Mouse (Mus musculus): Measurements from ENCODE around the gene Elfn1.

Gene Elfn1

GRCm38 (mm10) chr5:139910755-139911300, 3.1 kb downstream of the Elfn1 start:
- intact Hi-C loops (cut with DNase I), result no loop called here

- intact Hi-C loops (cut with DNase I), result no loop called here
Observed at GRCm38 (mm10) chr5:139911506-139911905, 3.8 kb downstream of the Elfn1 start.

DNA sequence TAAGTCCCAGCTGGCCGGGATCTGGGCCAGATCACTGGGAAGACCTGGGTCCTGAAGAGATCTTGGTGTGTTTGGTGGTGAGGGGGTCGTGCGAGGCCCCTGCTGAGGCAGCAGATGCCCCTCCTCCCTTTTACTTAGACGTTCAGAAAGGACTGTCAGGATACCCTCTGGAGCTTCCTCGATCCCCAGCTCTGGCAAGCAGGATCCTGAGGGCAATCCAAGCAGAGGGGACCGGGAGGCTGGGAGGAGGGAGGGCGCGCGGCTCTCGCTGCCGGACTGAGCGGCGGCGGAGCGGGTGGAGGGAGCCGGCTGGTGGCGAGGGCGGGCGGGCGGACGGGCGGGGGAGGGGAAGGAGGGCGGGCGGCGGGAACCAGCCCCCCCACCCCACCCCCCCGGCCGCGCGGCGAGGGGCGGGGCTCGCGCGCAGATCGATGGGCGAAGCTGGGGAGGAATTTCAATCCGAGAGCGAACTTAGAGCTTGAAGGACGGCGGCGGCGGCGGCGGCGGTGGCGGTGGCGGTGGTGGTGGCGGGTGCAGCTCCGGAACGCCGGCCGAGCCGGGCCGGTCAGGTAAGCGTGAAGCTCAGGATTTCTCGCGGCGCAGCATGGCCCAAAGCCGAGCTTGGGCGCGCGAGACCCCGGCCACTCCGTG, 4.5 kb downstream of the Elfn1 start:
- intact Hi-C loops (cut with DNase I), result no loop called here

DNA sequence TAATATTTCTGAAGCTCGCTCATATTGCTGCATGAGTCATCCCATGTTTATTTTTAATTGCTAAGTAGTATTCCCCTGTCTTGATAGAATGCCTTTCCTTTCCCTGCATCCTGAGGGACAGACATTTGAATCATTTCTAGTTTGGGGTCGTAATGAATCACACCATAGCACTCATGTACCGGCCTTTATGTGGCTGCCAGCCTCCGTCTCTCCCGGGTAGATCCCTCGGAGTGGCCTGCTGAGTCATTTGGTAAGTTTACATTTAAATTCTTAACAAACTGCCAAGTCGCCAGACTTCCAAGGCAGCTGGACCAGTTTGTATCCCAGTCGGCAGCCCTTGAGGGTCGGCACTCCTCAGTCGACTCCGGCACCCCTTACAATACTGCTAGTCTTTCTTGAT, 13.9 kb downstream of the Elfn1 start:
- intact Hi-C loops (cut with DNase I), result no loop called here

- intact Hi-C loops (cut with DNase I), result no loop called here
Observed at GRCm38 (mm10) chr5:139923867-139924266, 16.1 kb downstream of the Elfn1 start.

DNA sequence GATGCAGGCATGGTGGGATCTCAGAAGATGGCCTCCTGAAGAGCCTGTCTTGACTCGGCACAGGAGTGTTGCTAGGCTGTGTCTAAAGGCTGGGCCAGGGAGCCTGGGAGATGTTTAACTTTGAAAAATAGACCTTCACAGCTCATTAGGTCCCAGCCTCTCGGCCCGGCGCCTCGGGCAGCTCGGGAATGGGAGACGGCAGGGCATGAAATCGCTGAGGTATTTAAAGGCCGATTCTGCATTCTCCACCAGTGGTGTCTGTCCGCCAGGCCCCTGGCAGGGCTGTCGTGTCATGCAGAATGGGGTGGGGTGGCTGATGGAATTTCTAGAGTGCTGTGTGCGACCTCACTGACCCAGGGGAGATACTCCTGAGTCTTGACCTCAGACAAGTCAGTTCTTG, 22.4 kb downstream of the Elfn1 start:
- intact Hi-C loops (cut with DNase I), result loop anchor here (5.0 kb wide), 1 partner anchor 93 kb away; no protein-coding TSS in a partner anchor

DNA sequence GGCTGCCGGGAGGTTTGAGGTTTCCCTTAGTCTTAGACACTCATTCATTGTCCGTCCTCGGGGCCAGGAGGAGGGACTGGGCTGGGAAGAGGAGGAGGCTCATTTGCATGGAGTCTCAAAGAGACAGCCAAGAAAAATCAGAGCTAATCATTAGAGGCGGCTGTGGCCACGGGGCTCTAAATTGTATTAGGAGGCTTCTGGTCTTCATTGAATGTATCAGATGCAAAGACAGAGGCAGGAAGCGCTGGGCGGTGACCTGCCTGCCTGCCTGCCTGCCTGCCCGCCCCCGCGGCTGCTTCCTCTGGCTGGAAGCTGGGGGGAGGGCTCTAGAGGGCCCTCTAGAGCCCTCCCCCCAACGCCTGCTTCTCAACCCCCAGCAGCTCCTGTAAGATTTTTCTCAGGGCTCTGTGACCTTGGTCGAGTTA, 23.2 kb downstream of the Elfn1 start:
- intact Hi-C loops (cut with DNase I), result loop anchor here (5.0 kb wide), 1 partner anchor 94 kb away; no protein-coding TSS in a partner anchor

DNA sequence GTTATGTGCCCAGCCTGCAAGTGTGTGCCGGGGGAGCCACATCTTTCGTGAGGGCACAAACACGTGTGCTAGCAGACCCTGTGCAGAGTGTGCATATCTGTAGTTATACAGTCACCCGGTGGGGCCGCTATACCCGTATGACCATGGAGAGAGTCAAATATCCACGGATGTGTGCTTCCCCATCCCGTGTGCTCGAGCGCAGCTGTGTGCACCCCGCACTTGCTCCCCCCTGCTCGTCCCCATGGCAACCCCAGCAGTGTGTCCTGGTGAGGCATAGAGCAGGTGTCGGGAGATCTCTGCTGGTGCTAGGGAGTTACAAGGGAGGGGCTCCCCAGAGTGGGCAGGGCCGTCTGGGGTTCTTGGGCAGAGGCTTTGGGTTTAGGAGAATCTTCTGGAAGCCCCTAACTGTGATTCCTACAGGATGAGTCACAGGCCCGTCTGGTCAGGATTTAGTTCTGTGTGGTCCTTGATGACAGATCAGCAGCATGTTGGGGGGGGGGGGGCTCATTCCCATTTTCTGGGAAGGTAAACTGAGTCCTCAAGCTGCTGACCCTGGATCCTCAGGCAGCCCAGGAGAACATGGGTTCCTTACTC, 24.3 kb downstream of the Elfn1 start:
- intact Hi-C loops (cut with DNase I), result loop anchor here (5.0 kb wide), 1 partner anchor 95 kb away; no protein-coding TSS in a partner anchor

GRCm38 (mm10) chr5:139932595-139933271, 25.0 kb downstream of the Elfn1 start:
- intact Hi-C loops (cut with DNase I), result loop anchor here (5.0 kb wide), 1 partner anchor 95 kb away; no protein-coding TSS in a partner anchor

DNA sequence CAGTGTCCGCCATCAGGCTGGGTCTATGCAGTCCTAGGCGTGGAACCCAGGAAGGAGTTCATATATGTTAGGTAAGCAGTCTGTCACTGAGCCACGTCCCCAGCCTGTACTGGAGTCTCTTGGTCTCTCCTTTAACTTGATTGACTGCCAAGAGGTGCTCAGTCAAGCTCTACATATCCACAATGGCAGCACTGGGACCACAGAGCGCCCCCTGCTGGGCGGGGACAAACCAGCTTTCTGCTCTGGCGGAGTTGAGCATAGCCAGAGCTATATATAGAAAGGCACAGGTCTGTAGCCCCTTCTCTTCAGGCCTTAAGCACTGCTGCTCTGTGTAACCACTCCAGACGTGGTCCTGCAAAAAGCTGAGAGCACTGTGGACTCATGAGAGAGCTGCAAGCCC, 25.7 kb downstream of the Elfn1 start:
- intact Hi-C loops (cut with DNase I), result loop anchor here (5.0 kb wide), 1 partner anchor 96 kb away; no protein-coding TSS in a partner anchor

- intact Hi-C loops (cut with DNase I), result no loop called here
Observed at GRCm38 (mm10) chr5:139936431-139936830, 28.7 kb downstream of the Elfn1 start.

- intact Hi-C loops (cut with DNase I), result no loop called here
Observed at GRCm38 (mm10) chr5:139944697-139945096, 37.0 kb downstream of the Elfn1 start.

DNA sequence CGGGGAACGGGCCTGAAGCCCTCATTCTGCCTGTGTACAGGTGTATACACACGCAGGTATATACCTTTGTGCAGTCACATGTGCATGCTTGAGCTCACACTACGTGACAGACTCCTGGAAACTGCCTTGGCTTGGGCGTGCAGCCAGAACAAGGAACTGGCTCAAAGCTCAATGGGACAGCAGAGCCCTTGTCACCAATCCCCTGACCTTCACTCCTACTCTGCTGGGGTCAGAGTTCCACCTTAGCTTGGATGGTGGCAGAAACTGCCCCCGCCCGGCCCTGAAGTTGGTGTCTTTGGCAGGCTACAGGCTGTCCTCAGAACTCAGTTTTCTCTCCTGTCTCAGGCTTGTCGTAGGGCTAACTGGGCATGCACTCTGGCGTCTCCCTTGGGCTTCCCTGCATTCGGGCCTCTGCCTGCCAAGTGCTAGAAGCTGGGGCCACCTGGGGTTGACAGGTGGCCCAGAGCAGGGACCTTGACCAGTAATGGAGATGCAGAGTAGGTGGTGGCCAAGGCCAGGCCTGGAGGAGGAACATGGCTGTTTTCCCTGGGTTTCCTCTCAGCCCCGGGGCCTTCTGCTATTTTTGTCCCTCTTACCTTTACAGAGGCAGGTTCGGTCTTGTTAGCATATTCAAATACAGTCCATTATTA, 38.1 kb downstream of the Elfn1 start:
- intact Hi-C loops (cut with DNase I), result no loop called here

DNA sequence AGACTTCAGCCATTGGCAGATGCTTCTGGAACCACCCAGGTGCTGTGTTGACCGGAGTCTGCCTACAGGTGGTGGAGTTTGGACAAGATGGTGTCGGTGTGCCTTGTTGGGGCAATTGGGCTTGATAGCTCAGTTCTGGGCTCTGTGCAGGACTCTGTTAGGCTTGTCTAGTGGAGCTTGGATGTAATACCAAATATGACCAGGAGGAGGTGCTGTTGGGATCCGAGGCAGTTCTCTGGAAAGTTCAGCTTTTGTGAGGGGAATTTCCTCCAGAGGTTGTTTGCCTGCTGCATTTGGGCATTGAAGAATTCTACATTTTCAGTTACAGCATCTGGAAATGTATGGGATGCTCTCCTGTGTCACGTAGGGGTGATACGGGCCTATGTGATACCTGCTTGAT, 39.7 kb downstream of the Elfn1 start:
- intact Hi-C loops (cut with DNase I), result no loop called here

- intact Hi-C loops (cut with DNase I), result no loop called here
Observed at GRCm38 (mm10) chr5:139948552-139948951, 40.8 kb downstream of the Elfn1 start.

DNA sequence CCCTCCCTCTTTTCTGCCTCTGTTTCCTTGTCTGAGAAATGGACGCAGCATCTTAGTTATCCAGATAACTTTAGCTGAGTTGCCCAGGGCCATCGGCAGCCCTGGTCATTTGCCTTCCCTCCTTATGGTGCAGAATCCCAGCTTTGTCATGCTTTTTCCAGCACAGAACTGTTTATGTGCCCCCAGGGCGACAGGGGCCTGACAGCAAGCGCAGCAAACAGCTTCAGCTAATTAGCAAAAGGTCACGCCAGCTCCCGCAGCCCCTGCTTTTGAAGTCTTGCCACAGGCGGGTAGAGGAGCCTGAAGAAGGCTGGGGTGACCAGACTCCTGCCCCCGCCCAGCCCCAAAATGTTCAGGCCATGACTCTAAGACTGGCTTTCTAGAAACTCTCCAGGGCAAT, 41.6 kb downstream of the Elfn1 start:
- intact Hi-C loops (cut with DNase I), result no loop called here

DNA sequence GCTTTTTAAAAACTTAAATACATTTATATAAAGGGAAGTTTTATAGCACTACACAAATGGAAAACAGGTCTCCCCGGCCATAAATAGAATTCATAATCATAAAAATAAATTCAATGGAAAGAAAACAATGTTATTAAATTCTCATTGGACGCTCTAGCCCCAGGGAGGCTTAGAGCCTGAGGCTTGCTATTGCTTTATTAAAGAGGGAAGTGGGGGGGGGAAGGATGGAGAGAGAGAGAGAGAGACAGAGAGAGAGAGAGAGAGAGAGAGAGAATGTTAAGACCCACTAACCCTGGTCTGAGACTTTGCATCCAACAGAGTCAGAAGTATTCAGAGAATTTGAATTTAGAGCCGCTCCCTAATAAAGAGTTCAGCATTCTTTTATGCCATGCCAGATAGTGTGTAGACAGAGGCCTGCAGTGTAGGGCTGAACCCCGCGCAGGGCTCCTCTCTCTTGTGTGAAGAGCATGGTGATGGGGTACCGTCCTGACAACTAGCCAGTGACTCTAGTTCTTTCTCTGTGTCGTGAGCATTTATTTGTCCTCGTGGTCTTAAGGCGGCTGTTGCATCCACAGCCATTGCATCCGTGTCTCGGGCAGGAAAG, 42.3 kb downstream of the Elfn1 start:
- intact Hi-C loops (cut with DNase I), result no loop called here

- intact Hi-C loops (cut with DNase I), result no loop called here
Observed at GRCm38 (mm10) chr5:139956859-139957258, 49.1 kb downstream of the Elfn1 start.

GRCm38 (mm10) chr5:139959741-139960140, 52.0 kb downstream of the Elfn1 start:
- intact Hi-C loops (cut with DNase I), result no loop called here

DNA sequence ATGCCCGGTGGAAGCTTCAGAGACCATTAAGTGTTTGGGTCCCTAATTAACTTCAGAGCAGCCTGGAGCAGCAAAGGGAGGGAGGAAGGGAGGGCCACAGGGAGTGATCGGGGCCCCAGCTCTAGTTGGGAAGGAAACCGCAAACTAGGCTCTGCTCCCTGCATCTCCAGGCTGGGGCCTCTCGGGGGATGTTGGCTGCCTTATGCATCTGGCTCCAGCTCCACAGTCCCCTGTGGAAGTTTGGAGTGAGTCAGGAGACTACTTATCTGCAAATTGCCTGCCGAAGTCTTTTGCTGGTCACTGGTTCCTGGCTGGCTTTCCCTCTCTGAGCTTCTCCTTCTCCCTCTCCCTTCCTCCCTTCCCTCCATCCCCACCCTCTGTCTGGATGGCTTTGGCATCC, 56.6 kb downstream of the Elfn1 start:
- intact Hi-C loops (cut with DNase I), result no loop called here

GRCm38 (mm10) chr5:139965596-139965995, 57.9 kb downstream of the Elfn1 start:
- intact Hi-C loops (cut with DNase I), result no loop called here
